Mouse (Mus musculus): ENCODE results near the gene Ccdc8.

DNA sequence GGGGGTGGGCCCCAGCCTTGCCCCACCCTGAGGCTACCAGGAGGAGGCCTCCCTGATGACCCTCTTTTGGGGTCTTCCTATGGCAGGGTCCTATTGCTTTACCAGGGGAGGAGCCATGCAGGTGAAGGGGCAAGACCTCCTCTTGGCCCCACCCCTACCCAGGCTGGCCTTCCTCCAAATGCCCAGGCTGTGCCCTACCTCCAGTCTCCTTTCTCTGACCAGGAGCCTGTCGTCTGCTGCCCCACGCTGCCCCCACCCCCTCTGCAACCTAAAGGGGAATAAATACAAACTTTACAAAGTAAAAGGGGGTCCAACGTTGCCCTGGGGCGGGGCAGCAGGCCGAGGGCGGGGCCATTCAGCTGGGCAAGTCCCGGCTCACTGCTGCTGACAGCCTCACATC is 12.2 kb downstream of the Ccdc8 start:
- TF ChIP-seq POLR2A (IDR thresholded peaks at IDR 0.05; ENCODE audit: borderline replicate concordance, insufficient read depth, low read length) (no peak), CTCF (IDR thresholded peaks at IDR 0.05; ENCODE audit: borderline replicate concordance, insufficient read depth, low read depth, low read length) (no peak)
